Mouse (Mus musculus) kidney, adult 2 months (tissue): ENCODE measurements at regions not wholly inside any gene's neighbourhood (a gene's known extent, or its start where the extent isn't known, plus 50 kb on each side); places are given as distances from the start of the nearest gene placed in this dataset.

Source experiments
- CTCF ChIP-seq: fragments of 200-500 bp; conservative IDR thresholded peaks from 2 replicates; pipeline ENCODE4 v1.5.1; 2011; ENCODE audit warnings: low read depth, mild to moderate bottlenecking, control low read depth, low read length, moderate library complexity, mixed read lengths; ENCODE audit not compliant: insufficient read depth, insufficient read length
- POLR2A ChIP-seq: fragments of 200-500 bp; IDR thresholded peaks from one replicate; pipeline ENCODE4 v1.6.1; 2011; ENCODE audit warnings: low read depth, low read length, control low read depth

- TF ChIP-seq POLR2A: no peak
- no peak for TF ChIP-seq CTCF
Measured at GRCm38 (mm10) chr15:59725881-59726280, 290.5 kb downstream of the 4933412E24Rik start.
